Mouse (Mus musculus) liver, embryonic 13.5 days (tissue): ENCODE data around the gene Ms4a6d. TPM values are rescaled to one million over a fixed set of nuclear protein-coding genes. Genes with fewer than 3 reads are reported as not detected.
"Not testable (repeated sequence)": the region's sequence is repeated elsewhere in the genome, so short reads cannot be mapped to it uniquely, and the experiment has no call there.

Experiments
- ATAC-seq: fragments of 200-750 bp; cut with Nextera tagmentation; 2 replicates; pipeline ENCODE4 v1.8.0; 2017; ENCODE audit warnings: low read depth, mild to moderate bottlenecking, moderate number of reproducible peaks, moderate library complexity
- DNase-seq: peaks from one replicate; pipeline ENCODE4 v3.0.0; 2022
- H3K27ac ChIP-seq: fragments of 300-500 bp; sonication (generic); 2 replicates; pipeline ENCODE4 v1.5.1; 2015; ENCODE audit warnings: moderate library complexity, mild to moderate bottlenecking, inconsistent platforms
- H3K27me3 ChIP-seq: fragments of 300-500 bp; sonication (generic); 2 replicates; pipeline ENCODE4 v1.6.1; 2015; ENCODE audit warnings: mild to moderate bottlenecking, inconsistent platforms
- H3K36me3 ChIP-seq: fragments of 300-500 bp; sonication (generic); 2 replicates; pipeline ENCODE4 v1.6.1; 2015; ENCODE audit warnings: mild to moderate bottlenecking, inconsistent platforms
- H3K4me1 ChIP-seq: fragments of 300-500 bp; sonication (generic); replicated peaks from 2 replicates; pipeline ENCODE4 v1.6.1; 2015; ENCODE audit warnings: inconsistent platforms
- H3K4me2 ChIP-seq: fragments of 300-500 bp; sonication (generic); 2 replicates; pipeline ENCODE4 v1.6.1; 2015; ENCODE audit warnings: inconsistent platforms, mild to moderate bottlenecking, moderate library complexity
- H3K4me3 ChIP-seq: fragments of 300-500 bp; sonication (generic); replicated peaks from 2 replicates; pipeline ENCODE4 v1.5.1; 2015; ENCODE audit warnings: mild to moderate bottlenecking, inconsistent platforms
- H3K9ac ChIP-seq: fragments of 300-500 bp; sonication (generic); 2 replicates; pipeline ENCODE4 v1.6.1; 2015; ENCODE audit warnings: mild to moderate bottlenecking, inconsistent platforms
- H3K9me3 ChIP-seq: fragments of 300-500 bp; sonication (generic); replicated peaks from 2 replicates; pipeline ENCODE4 v1.6.1; 2016; ENCODE audit warnings: inconsistent platforms
- WGBS: fragments of 180-500 bp; shearing (Covaris S2); methylation state at CpG from one replicate; pipeline ENCODE4 v1.1.7; 2015; ENCODE audit not compliant: insufficient replicate concordance; 5-methylcytosine and 5-hydroxymethylcytosine counted together
- polyA plus RNA-seq: library from polyadenylated mRNA; unstranded; fragments of >200 nt; fragmentation: Nextera tagmentation; extraction: Ambion mirVana; gene quantifications from 2 replicates; pipeline ENCODE4 v1.2.1, GENCODE M21; 2015

The Ms4a6d gene
- polyA plus RNA-seq, 1 experiment from 2014 or later: 3.6 TPM

- H3K4me2 ChIP-seq: no peak overlapping the region
- H3K9me3 ChIP-seq: no peaks in the 10 kb centered on the region
- H3K27ac ChIP-seq: no peak overlapping the region
- no peak overlapping the region for H3K4me3 ChIP-seq
- no peaks in the 10 kb centered on the region for H3K27me3 ChIP-seq
- no peak overlapping the region for H3K9ac ChIP-seq
- H3K4me1 ChIP-seq: peaks cover 44% of the 10 kb centered on the region
- ATAC-seq (no peak), DNase-seq (no peak)
- H3K36me3 ChIP-seq: no peaks in the 10 kb centered on the region
- WGBS: 22% methylated on average over 2 of the region's 2 CpGs
Measured at GRCm38 (mm10) chr19:11614805-11615204, 10.2 kb upstream of the Ms4a6d start.

- Histone ChIP-seq H3K9me3 (no peaks in the 10 kb centered on the region), H3K4me1 (peaks cover 43% of the 10 kb centered on the region), H3K27me3 (no peaks in the 10 kb centered on the region), H3K4me2 (no peak overlapping the region), H3K36me3 (no peaks in the 10 kb centered on the region), H3K27ac (no peak overlapping the region), H3K4me3 (no peak overlapping the region), H3K9ac (no peak overlapping the region)
- ATAC-seq (0 out of 2 replicates have a peak, but pooled peaks have one; percentile 30), DNase-seq (no peak)
- 49% methylated on average over 8 of the region's 8 CpGs for WGBS
Measured at GRCm38 (mm10) chr19:11613776-11614443, 9.3 kb upstream of the Ms4a6d start.

DNA sequence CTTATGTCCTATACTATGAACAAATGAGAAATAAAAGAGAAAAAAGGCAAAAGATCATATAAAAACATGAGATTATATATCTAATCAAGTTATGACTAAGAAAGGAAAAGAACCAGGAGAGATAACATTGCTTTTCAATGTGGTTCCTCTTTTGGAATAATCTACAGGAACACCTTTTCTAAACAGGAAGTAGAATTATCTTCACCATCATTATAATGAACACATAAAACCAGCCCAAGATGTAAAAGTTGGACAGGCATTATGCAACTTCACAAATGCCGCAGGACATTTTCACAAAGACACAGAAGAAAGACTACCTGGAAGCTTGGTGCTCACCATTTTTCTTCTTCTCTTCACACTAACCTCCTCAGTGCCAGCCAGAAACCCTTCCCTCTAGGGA is 8.4 kb upstream of the Ms4a6d start:
- H3K9me3 ChIP-seq: no peaks in the 10 kb centered on the region
- no peak overlapping the region for H3K4me3 ChIP-seq
- no peak overlapping the region for H3K27ac ChIP-seq
- no peak overlapping the region for H3K9ac ChIP-seq
- H3K36me3 ChIP-seq: no peaks in the 10 kb centered on the region
- H3K27me3 ChIP-seq: no peaks in the 10 kb centered on the region
- WGBS: 26% methylated on average over 1 of the region's 1 CpGs
- H3K4me1 ChIP-seq: peaks cover 35% of the 10 kb centered on the region
- DNase-seq (no peak), ATAC-seq (no peak)
- H3K4me2 ChIP-seq: no peak overlapping the region

DNA sequence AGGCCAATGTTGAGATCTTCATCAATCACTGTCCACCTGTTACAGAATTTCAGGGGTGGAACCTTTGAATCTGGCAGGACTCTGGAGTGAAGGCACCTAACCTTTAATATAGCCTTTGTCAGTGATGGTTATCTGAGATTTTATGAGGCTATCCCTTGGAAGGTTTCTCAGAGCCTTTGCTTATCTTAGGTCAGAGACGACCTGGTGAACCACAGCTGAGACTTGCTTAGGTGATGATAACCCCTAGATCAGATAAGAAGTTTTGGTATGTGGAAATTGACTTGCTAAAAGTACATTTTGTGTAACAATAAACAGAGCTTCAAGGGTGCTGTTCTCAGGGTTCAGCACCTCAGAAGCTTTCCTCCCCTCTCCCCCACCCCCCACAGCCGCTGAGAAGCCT is 7.6 kb upstream of the Ms4a6d start:
- DNase-seq (no peak), ATAC-seq (no peak)
- Histone ChIP-seq H3K9ac (no peak overlapping the region), H3K36me3 (no peaks in the 10 kb centered on the region), H3K4me2 (no peak overlapping the region), H3K4me3 (no peak overlapping the region), H3K27ac (no peak overlapping the region), H3K27me3 (no peaks in the 10 kb centered on the region), H3K9me3 (no peaks in the 10 kb centered on the region), H3K4me1 (peaks cover 27% of the 10 kb centered on the region)
- 25% methylated on average over 2 of the region's 2 CpGs for whole genome bisulfite sequencing

GRCm38 (mm10) chr19:11611541-11611945 is 6.9 kb upstream of the Ms4a6d start:
- ATAC-seq: peak; percentile 45; the same call in 1 of the 2 replicates
- peak; percentile 17 for DNase-seq
- H3K27me3 ChIP-seq: no peaks in the 10 kb centered on the region
- H3K27ac ChIP-seq: no peak overlapping the region
- no peaks in the 10 kb centered on the region for H3K9me3 ChIP-seq
- H3K4me3 ChIP-seq: no peak overlapping the region
- peaks cover 27% of the 10 kb centered on the region for H3K4me1 ChIP-seq
- no peak overlapping the region for H3K9ac ChIP-seq
- 6% methylated on average over 6 of the region's 6 CpGs for WGBS
- no peaks in the 10 kb centered on the region for H3K36me3 ChIP-seq
- H3K4me2 ChIP-seq: no peak overlapping the region

- DNase-seq (peak; percentile 9), ATAC-seq (no peak)
- H3K4me2 ChIP-seq: no peak overlapping the region
Measured at GRCm38 (mm10) chr19:11608172-11608571, 3.5 kb upstream of the Ms4a6d start.

GRCm38 (mm10) chr19:11602026-11602425 is 2.6 kb downstream of the Ms4a6d start:
- Histone ChIP-seq H3K27ac (no peak overlapping the region), H3K9me3 (no peaks in the 10 kb centered on the region), H3K27me3 (no peaks in the 10 kb centered on the region), H3K36me3 (no peaks in the 10 kb centered on the region), H3K4me2 (no peak overlapping the region), H3K4me1 (no peaks in the 10 kb centered on the region), H3K4me3 (no peak overlapping the region), H3K9ac (no peak overlapping the region)
- WGBS: 72% methylated on average over 2 of the region's 2 CpGs
- no peak for DNase-seq
- no peak for ATAC-seq

More at GRCm38 (mm10) chr19:11608172-11608571, 3.5 kb upstream of the Ms4a6d start:
- no peak overlapping the region for H3K9ac ChIP-seq
- no peak overlapping the region for H3K4me3 ChIP-seq
- peaks cover 14% of the 10 kb centered on the region for H3K4me1 ChIP-seq
- 3% methylated on average over 1 of the region's 1 CpGs for WGBS
- H3K9me3 ChIP-seq: no peaks in the 10 kb centered on the region
- no peaks in the 10 kb centered on the region for H3K36me3 ChIP-seq
- no peaks in the 10 kb centered on the region for H3K27me3 ChIP-seq
- H3K27ac ChIP-seq: no peak overlapping the region

DNA sequence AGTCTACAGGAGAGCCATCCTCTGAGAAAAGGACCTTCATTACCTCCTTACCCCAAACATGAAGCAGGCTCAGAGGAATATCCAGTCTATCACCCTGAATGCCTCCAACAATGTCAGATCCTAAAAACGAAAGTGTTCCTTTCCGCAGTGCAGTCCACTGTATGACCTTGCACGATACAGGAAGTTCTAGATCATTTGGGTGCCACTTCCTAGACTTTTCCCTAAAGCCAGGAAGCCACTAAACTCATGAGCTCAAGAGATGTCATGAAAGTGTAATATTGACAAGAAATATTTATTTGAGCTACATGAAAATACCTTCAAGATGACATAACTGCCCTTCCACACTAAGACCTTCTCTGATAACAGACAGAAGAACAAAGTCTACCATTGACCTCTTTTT is 3.3 kb downstream of the Ms4a6d start:
- Histone ChIP-seq H3K27ac (no peak overlapping the region), H3K4me2 (no peak overlapping the region), H3K9ac (no peak overlapping the region), H3K27me3 (no peaks in the 10 kb centered on the region), H3K4me3 (no peak overlapping the region), H3K4me1 (no peaks in the 10 kb centered on the region), H3K36me3 (no peaks in the 10 kb centered on the region), H3K9me3 (no peaks in the 10 kb centered on the region)
- ATAC-seq: no peak
- WGBS: 70% methylated on average over 3 of the region's 3 CpGs
- DNase-seq: no peak

GRCm38 (mm10) chr19:11589891-11590449 is 14.7 kb downstream of the Ms4a6d start:
- Histone ChIP-seq H3K9me3 (no peaks in the 10 kb centered on the region), H3K4me2 (no peak overlapping the region), H3K27me3 (no peaks in the 10 kb centered on the region), H3K9ac (no peak overlapping the region), H3K27ac (no peak overlapping the region), H3K36me3 (no peaks in the 10 kb centered on the region), H3K4me1 (no peaks in the 10 kb centered on the region), H3K4me3 (no peak overlapping the region)
- ATAC-seq: no peak
- 46% methylated on average over 2 of the region's 2 CpGs for WGBS
- no peak for DNase-seq

- Histone ChIP-seq H3K4me3 (no peak overlapping the region), H3K4me2 (no peak overlapping the region), H3K4me1 (no peaks in the 10 kb centered on the region), H3K9ac (no peak overlapping the region), H3K27ac (no peak overlapping the region), H3K36me3 (no peaks in the 10 kb centered on the region), H3K27me3 (no peaks in the 10 kb centered on the region), H3K9me3 (no peaks in the 10 kb centered on the region)
- DNase-seq: no peak
- 46% methylated on average over 4 of the region's 4 CpGs for WGBS
- no peak for ATAC-seq
Measured at GRCm38 (mm10) chr19:11589205-11589604, 15.4 kb downstream of the Ms4a6d start.

GRCm38 (mm10) chr19:11574965-11575364 is 29.7 kb downstream of the Ms4a6d start:
- Histone ChIP-seq H3K27ac (no peak overlapping the region), H3K36me3 (no peaks in the 10 kb centered on the region), H3K9ac (no peak overlapping the region), H3K27me3 (no peaks in the 10 kb centered on the region), H3K4me1 (no peaks in the 10 kb centered on the region), H3K9me3 (no peaks in the 10 kb centered on the region), H3K4me3 (no peak overlapping the region), H3K4me2 (no peak overlapping the region)
- no peak for ATAC-seq
- 80% methylated on average over 8 of the region's 8 CpGs for WGBS
- DNase-seq: no peak

DNA sequence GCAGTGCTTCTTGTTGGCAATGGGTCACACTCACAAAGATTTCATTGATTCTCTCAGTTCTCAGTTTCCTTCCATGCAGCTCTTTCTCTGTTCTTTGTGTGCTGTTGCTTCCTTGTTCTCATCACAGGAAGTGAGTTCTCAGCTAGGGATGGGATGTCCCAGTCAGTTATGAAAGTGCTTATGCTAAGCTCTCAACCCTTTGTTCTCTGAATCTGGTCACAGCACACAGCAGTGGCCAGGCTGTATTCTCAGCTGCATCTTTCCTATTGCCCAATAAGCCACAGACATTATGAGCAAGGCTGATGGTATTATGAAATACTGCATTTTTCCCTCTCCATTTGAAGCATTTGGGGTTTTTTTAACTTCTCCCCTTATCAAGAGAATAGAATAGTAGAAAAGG is 45.1 kb downstream of the Ms4a6d start:
- H3K9ac ChIP-seq, H3K27me3 ChIP-seq, H3K4me1 ChIP-seq, ATAC-seq, H3K4me2 ChIP-seq, H3K4me3 ChIP-seq, H3K9me3 ChIP-seq, H3K27ac ChIP-seq, DNase-seq, H3K36me3 ChIP-seq: not testable (repeated sequence)
